Mouse (Mus musculus): ENCODE data around the gene Wwc2.

DNA sequence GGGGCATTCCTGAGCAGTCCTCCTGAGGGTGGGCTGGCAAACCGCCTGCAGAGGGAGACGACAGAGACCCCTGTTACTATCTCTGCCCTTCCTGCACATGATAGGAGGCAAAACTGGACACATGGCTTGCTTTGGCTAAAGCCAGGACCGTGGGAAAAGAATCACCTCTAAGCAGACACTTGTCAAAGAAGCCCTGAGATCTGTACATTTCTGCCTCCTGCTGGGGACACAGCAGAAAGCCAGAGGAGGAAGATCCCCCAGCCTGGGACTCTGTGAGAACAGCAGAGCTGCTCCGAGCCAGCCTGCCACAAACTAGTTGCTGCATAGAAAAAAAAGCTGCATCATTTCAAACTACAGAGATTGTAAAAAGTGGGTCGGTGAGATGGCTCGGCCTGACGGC is 147.7 kb downstream of the Wwc2 start:
- no peak for TF ChIP-seq CTCF (IDR thresholded peaks at IDR 0.05; ENCODE audit: borderline replicate concordance, insufficient read depth, low read length)
- TF ChIP-seq POLR2A (IDR thresholded peaks at IDR 0.05; ENCODE audit: low read depth, low read length) = no peak
